Mouse (Mus musculus) megakaryocyte, embryonic 14.5 days (primary cell): ENCODE data around the gene Timm44.

Source experiments
- FLI1 ChIP-seq: IDR thresholded peaks from 2 replicates; pipeline ENCODE4 v1.6.1; 2012; ENCODE audit warnings: low read length, inconsistent platforms, mixed read lengths
- GATA1 ChIP-seq: IDR thresholded peaks from 3 replicates; pipeline ENCODE4 v1.6.1; 2012; ENCODE audit warnings: mixed read lengths, low read length, inconsistent platforms, borderline replicate concordance

DNA sequence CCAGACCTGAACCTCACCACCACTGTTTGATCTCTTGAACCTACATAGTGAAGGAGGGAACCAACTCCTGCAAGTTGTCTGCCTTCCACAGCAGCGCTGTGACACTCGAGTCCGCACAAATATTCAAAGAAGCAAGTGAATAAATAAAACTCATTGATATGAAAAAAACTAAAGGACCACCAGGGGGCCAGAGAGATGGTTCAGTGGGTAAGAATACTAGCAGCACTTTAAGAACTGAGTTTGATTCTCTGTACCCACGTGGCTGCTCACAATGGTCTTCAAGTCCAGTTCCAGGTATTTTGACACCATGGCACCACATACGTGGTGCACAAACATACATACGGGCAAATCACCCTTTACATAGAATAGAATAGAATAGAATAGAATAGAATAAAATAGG is 64.6 kb downstream of the Timm44 start:
- TF ChIP-seq GATA1 = no peak
- no peak for TF ChIP-seq FLI1
